Mouse (Mus musculus) G1E (cell line): ENCODE measurements at regions not wholly inside any gene's neighbourhood (a gene's known extent, or its start where the extent isn't known, plus 50 kb on each side); places are given as distances from the start of the nearest gene placed in this dataset.

Source experiments
- ATAC-seq: 2 replicates; pipeline ENCODE4 v1.8.0; 2016; ENCODE audit warnings: mild to moderate bottlenecking; ENCODE audit not compliant: insufficient number of reproducible peaks, poor library complexity, low FRiP score, severe bottlenecking; ENCODE audit errors: extremely low read depth
- DNase-seq: peaks from one replicate; pipeline ENCODE4 v3.0.0; 2012; ENCODE audit warnings: low spot score
- H3K27me3 ChIP-seq: 2 replicates; pipeline ENCODE4 v1.6.1; 2012; ENCODE audit warnings: mild to moderate bottlenecking, low read length, inconsistent platforms; ENCODE audit not compliant: insufficient read depth
- H3K36me3 ChIP-seq: replicated peaks from 2 replicates; pipeline ENCODE3; 2012; ENCODE audit warnings: mild to moderate bottlenecking, inconsistent platforms
- H3K4me1 ChIP-seq: 2 replicates; pipeline ENCODE4 v1.6.1; 2012; ENCODE audit warnings: low read depth, low read length, inconsistent platforms, mixed read lengths; ENCODE audit not compliant: insufficient read depth
- H3K4me3 ChIP-seq: 2 replicates; pipeline ENCODE4 v1.5.1; 2012; ENCODE audit warnings: low read depth, mild to moderate bottlenecking, inconsistent platforms, low read length, moderate library complexity, mixed read lengths
- H3K9me3 ChIP-seq: replicated peaks from 2 replicates; pipeline ENCODE4 v1.6.1; 2012; ENCODE audit warnings: inconsistent platforms
- CTCF ChIP-seq: IDR thresholded peaks from 2 replicates; pipeline ENCODE4 v1.5.1; 2012; ENCODE audit warnings: low read depth, low read length, inconsistent platforms, mixed read lengths
- GATA1 ChIP-seq: IDR thresholded peaks from 2 replicates; pipeline ENCODE4 v1.6.1; 2012; ENCODE audit warnings: borderline replicate concordance, low read length, inconsistent platforms, mixed read lengths
- GATA2 ChIP-seq: IDR thresholded peaks from 2 replicates; pipeline ENCODE4 v1.6.1; 2012; ENCODE audit warnings: low read depth, low read length, inconsistent platforms, borderline replicate concordance
- POLR2AphosphoS5 ChIP-seq: IDR thresholded peaks from 2 replicates; pipeline ENCODE4 v1.6.1; 2012; ENCODE audit warnings: low read depth, low read length, inconsistent platforms; ENCODE audit not compliant: insufficient replicate concordance
- TAL1 ChIP-seq: conservative IDR thresholded peaks from 2 replicates; pipeline ENCODE4 v1.6.1; 2012; ENCODE audit warnings: low read depth, low read length, inconsistent platforms, mixed read lengths

GRCm38 (mm10) chr10:111654364-111655226, 148.5 kb downstream of the Phlda1 start:
- TF ChIP-seq CTCF (no peak), GATA2 (no peak), GATA1 (no peak), POLR2AphosphoS5 (no peak), TAL1 (no peak)
- no peaks in the 10 kb centered on the region for H3K36me3 ChIP-seq
- ATAC-seq (no peak), DNase-seq (no peak)
- peaks cover 12% of the 10 kb centered on the region; the same call in 1 of the 2 replicates for H3K4me1 ChIP-seq
- H3K9me3 ChIP-seq = no peaks in the 10 kb centered on the region
- H3K4me3 ChIP-seq = no peak overlapping the region
- peaks cover 41% of the 10 kb centered on the region for H3K27me3 ChIP-seq

GRCm38 (mm10) chr10:111658828-111659227, 152.7 kb downstream of the Phlda1 start:
- peaks cover 59% of the 10 kb centered on the region for H3K27me3 ChIP-seq
- ATAC-seq = no peak

GRCm38 (mm10) chr10:111662665-111663064, 156.6 kb downstream of the Phlda1 start:
- no peak for ATAC-seq
- peaks cover 3% of the 10 kb centered on the region; the same call in 1 of the 2 replicates for H3K9me3 ChIP-seq

More at GRCm38 (mm10) chr10:111658828-111659227, 152.7 kb downstream of the Phlda1 start:
- Histone ChIP-seq H3K4me3 (no peak overlapping the region), H3K4me1 (peaks cover 15% of the 10 kb centered on the region), H3K9me3 (no peaks in the 10 kb centered on the region), H3K36me3 (no peaks in the 10 kb centered on the region)
- DNase-seq = no peak
- no peak for TF ChIP-seq GATA2
- TF ChIP-seq CTCF = no peak
- no peak for TF ChIP-seq TAL1
- no peak for TF ChIP-seq POLR2AphosphoS5
- no peak for TF ChIP-seq GATA1

GRCm38 (mm10) chr10:111665834-111666233, 159.7 kb downstream of the Phlda1 start:
- Histone ChIP-seq H3K27me3 (peaks cover 32% of the 10 kb centered on the region), H3K4me1 (peaks cover 46% of the 10 kb centered on the region), H3K9me3 (peaks cover 6% of the 10 kb centered on the region), H3K4me3 (no peak overlapping the region), H3K36me3 (no peaks in the 10 kb centered on the region)
- ATAC-seq (no peak), DNase-seq (no peak)
- TF ChIP-seq GATA1 (no peak), TAL1 (no peak), POLR2AphosphoS5 (no peak), CTCF (no peak), GATA2 (no peak)

More at GRCm38 (mm10) chr10:111662665-111663064, 156.6 kb downstream of the Phlda1 start:
- peaks cover 22% of the 10 kb centered on the region for H3K4me1 ChIP-seq
- DNase-seq = no peak
- TF ChIP-seq POLR2AphosphoS5 = no peak
- TF ChIP-seq CTCF = no peak
- no peak for TF ChIP-seq GATA1
- TF ChIP-seq GATA2 = no peak
- no peak for TF ChIP-seq TAL1
- no peaks in the 10 kb centered on the region for H3K36me3 ChIP-seq
- H3K27me3 ChIP-seq = peaks cover 53% of the 10 kb centered on the region
- H3K4me3 ChIP-seq = no peak overlapping the region

- DNase-seq (no peak), ATAC-seq (no peak)
- Histone ChIP-seq H3K36me3 (no peaks in the 10 kb centered on the region), H3K4me1 (peaks cover 47% of the 10 kb centered on the region), H3K4me3 (peak overlapping the region; percentile 26; the same call in 1 of the 2 replicates), H3K9me3 (peaks cover 6% of the 10 kb centered on the region), H3K27me3 (peaks cover 21% of the 10 kb centered on the region)
- TF ChIP-seq GATA1 (no peak), CTCF (no peak), POLR2AphosphoS5 (no peak)
These were observed 160.9 kb downstream of the Phlda1 start for GRCm38 (mm10) chr10:111666963-111667362.

GRCm38 (mm10) chr10:111668639-111669038, 162.6 kb downstream of the Phlda1 start:
- no peak overlapping the region for H3K4me3 ChIP-seq
- ATAC-seq (peak; percentile 67), DNase-seq (peak; percentile 54)
- peaks cover 14% of the 10 kb centered on the region for H3K27me3 ChIP-seq
- peaks cover 6% of the 10 kb centered on the region for H3K9me3 ChIP-seq
- H3K4me1 ChIP-seq = peaks cover 61% of the 10 kb centered on the region
- no peaks in the 10 kb centered on the region for H3K36me3 ChIP-seq
- no peak for TF ChIP-seq POLR2AphosphoS5
- TF ChIP-seq TAL1 = peak; percentile 96
